Mouse (Mus musculus) MEL (cell line): Measurements from ENCODE around the gene Dapp1. TPM values are rescaled to one million over a fixed set of nuclear protein-coding genes. Genes with fewer than 3 reads are reported as not detected.
"Not testable (repeated sequence)": the region's sequence is repeated elsewhere in the genome, so short reads cannot be mapped to it uniquely, and the experiment has no call there.

Experiments used
- DNase-seq: peaks from one replicate; pipeline ENCODE4 v3.0.0; 2011; ENCODE audit warnings: low read depth, low spot score
- H3K27ac ChIP-seq: 2 replicates; pipeline ENCODE4 v1.5.1; 2012; ENCODE audit warnings: low read depth, mild to moderate bottlenecking, control low read depth, low read length, moderate library complexity; ENCODE audit not compliant: control insufficient read depth
- H3K27me3 ChIP-seq, 2 experiments: fragments of 150-350 bp in 1 of 2; sonication (generic) in 1 of 2; 2 replicates each; pipeline ENCODE4 v1.6.1; 2012; ENCODE audit warnings: low read length in 2 of 2, mild to moderate bottlenecking in 2 of 2, improper control_type of control experiment in 1 of 2, moderate library complexity in 1 of 2; ENCODE audit not compliant: insufficient read depth in 2 of 2, control insufficient read depth in 1 of 2
- H3K36me3 ChIP-seq, 2 experiments: 2 replicates each; pipeline ENCODE4 v1.6.1; 2012 to 2014; ENCODE audit warnings: low read length in 2 of 2, improper control_type of control experiment in 1 of 2, inconsistent platforms in 1 of 2, mild to moderate bottlenecking in 1 of 2; ENCODE audit not compliant: insufficient read depth in 2 of 2, control insufficient read depth in 1 of 2
- H3K4me1 ChIP-seq, 2 experiments: fragments of 150-350 bp in 1 of 2; sonication (generic) in 1 of 2; 2 replicates each; pipeline ENCODE4 v1.6.1; 2012; ENCODE audit warnings: low read length in 2 of 2, improper control_type of control experiment in 1 of 2, mild to moderate bottlenecking in 1 of 2; ENCODE audit not compliant: insufficient read depth in 2 of 2, control insufficient read depth in 1 of 2
- H3K4me3 ChIP-seq, 2 experiments: fragments of 150-350 bp in 1 of 2; sonication (generic) in 1 of 2; 2 replicates each; pipeline ENCODE4 v1.5.1; 2012; ENCODE audit warnings: low read depth in 2 of 2, low read length in 2 of 2, mild to moderate bottlenecking in 2 of 2, moderate library complexity in 2 of 2, control low read depth in 1 of 2, improper control_type of control experiment in 1 of 2; ENCODE audit not compliant: control insufficient read depth in 1 of 2, insufficient read depth in 1 of 2
- H3K79me2 ChIP-seq: 2 replicates; pipeline ENCODE4 v1.6.1; 2012; ENCODE audit warnings: mild to moderate bottlenecking, low read length, moderate library complexity; ENCODE audit not compliant: control insufficient read depth, poor library complexity, insufficient read depth
- H3K9ac ChIP-seq: 2 replicates; pipeline ENCODE4 v1.6.1; 2012; ENCODE audit warnings: low read depth, mild to moderate bottlenecking, control low read depth, low read length, moderate library complexity; ENCODE audit not compliant: control insufficient read depth, poor library complexity, severe bottlenecking
- H3K9me3 ChIP-seq: fragments of 150-350 bp; sonication (generic); replicated peaks from 2 replicates; pipeline ENCODE4 v1.6.1; 2012; ENCODE audit warnings: mild to moderate bottlenecking, low read length, improper control_type of control experiment, moderate library complexity; ENCODE audit not compliant: insufficient read depth
- CTCF ChIP-seq, 3 experiments: IDR thresholded peaks in 2 of 3; conservative IDR thresholded peaks in 1 of 3; 2 replicates each; pipeline ENCODE4 v1.5.1; 2011 to 2012; ENCODE audit warnings: low read length in 3 of 3, low read depth in 2 of 3, mild to moderate bottlenecking in 2 of 3, improper control_type of control experiment in 1 of 3, inconsistent platforms in 1 of 3, mixed read lengths in 1 of 3, moderate library complexity in 1 of 3; ENCODE audit not compliant: control insufficient read depth in 1 of 3, insufficient read depth in 1 of 3, poor library complexity in 1 of 3, severe bottlenecking in 1 of 3
- ELF1 ChIP-seq: IDR thresholded peaks from 2 replicates; pipeline ENCODE4 v1.6.1; 2014; ENCODE audit warnings: low read depth, mild to moderate bottlenecking, inconsistent platforms, low read length, improper control_type of control experiment, moderate library complexity
- EP300 ChIP-seq, 2 experiments: IDR thresholded peaks; 2 replicates each; pipeline ENCODE4 v1.6.1; 2011; ENCODE audit warnings: improper control_type of control experiment in 2 of 2, low read length in 2 of 2, low read depth in 1 of 2, mild to moderate bottlenecking in 1 of 2
- ETS1 ChIP-seq: IDR thresholded peaks from 2 replicates; pipeline ENCODE4 v1.6.1; 2012; ENCODE audit warnings: low read depth, mild to moderate bottlenecking, inconsistent platforms, low read length, improper control_type of control experiment, moderate library complexity
- GATA1 ChIP-seq: IDR thresholded peaks from 2 replicates; pipeline ENCODE4 v1.6.1; 2011; ENCODE audit warnings: low read depth, low read length, improper control_type of control experiment
- KAT2A ChIP-seq: conservative IDR thresholded peaks from 2 replicates; pipeline ENCODE4 v1.6.1; 2012; ENCODE audit warnings: low read depth, low read length, improper control_type of control experiment, inconsistent platforms
- MAFK ChIP-seq: IDR thresholded peaks from 2 replicates; pipeline ENCODE4 v1.6.1; 2011; ENCODE audit warnings: low read depth, mild to moderate bottlenecking, low read length, improper control_type of control experiment, borderline replicate concordance
- MAX ChIP-seq: IDR thresholded peaks from 2 replicates; pipeline ENCODE4 v1.6.1; 2011; ENCODE audit warnings: low read length, improper control_type of control experiment
- MEF2A ChIP-seq: IDR thresholded peaks from 2 replicates; pipeline ENCODE4 v1.6.1; 2014; ENCODE audit warnings: low read depth, mild to moderate bottlenecking, inconsistent platforms, low read length, improper control_type of control experiment; ENCODE audit not compliant: poor library complexity, insufficient replicate concordance, severe bottlenecking; ENCODE audit errors: extremely low read depth
- NRF1 ChIP-seq: IDR thresholded peaks from 2 replicates; pipeline ENCODE4 v1.6.1; 2014; ENCODE audit warnings: low read depth, mild to moderate bottlenecking, inconsistent platforms, low read length, improper control_type of control experiment, moderate library complexity; ENCODE audit not compliant: poor library complexity, insufficient read depth, severe bottlenecking
- POLR2AphosphoS2 ChIP-seq: IDR thresholded peaks from 2 replicates; pipeline ENCODE4 v1.6.1; 2011; ENCODE audit warnings: low read length, improper control_type of control experiment
- RAD21 ChIP-seq: IDR thresholded peaks from 2 replicates; pipeline ENCODE4 v1.6.1; 2011; ENCODE audit warnings: mild to moderate bottlenecking, low read depth, low read length, improper control_type of control experiment
- RCOR1 ChIP-seq: IDR thresholded peaks from 2 replicates; pipeline ENCODE4 v1.6.1; 2012; ENCODE audit warnings: low read depth, mild to moderate bottlenecking, inconsistent platforms, low read length, improper control_type of control experiment
- TBP ChIP-seq: IDR thresholded peaks from 2 replicates; pipeline ENCODE4 v1.8.0; 2011; ENCODE audit warnings: low read depth, low read length, improper control_type of control experiment
- TCF12 ChIP-seq: IDR thresholded peaks from 2 replicates; pipeline ENCODE4 v1.6.1; 2014; ENCODE audit warnings: low read depth, mild to moderate bottlenecking, inconsistent platforms, low read length, improper control_type of control experiment, moderate library complexity
- UBTF ChIP-seq: IDR thresholded peaks from 2 replicates; pipeline ENCODE4 v1.6.1; 2012; ENCODE audit warnings: low read depth, mild to moderate bottlenecking, inconsistent platforms, low read length, improper control_type of control experiment, moderate library complexity, borderline replicate concordance; ENCODE audit not compliant: insufficient read depth
- USF1 ChIP-seq: IDR thresholded peaks from 2 replicates; pipeline ENCODE4 v1.6.1; 2014; ENCODE audit warnings: low read depth, mild to moderate bottlenecking, inconsistent platforms, low read length, improper control_type of control experiment, moderate library complexity
- ZC3H11A ChIP-seq: IDR thresholded peaks from 2 replicates; pipeline ENCODE4 v1.6.1; 2012; ENCODE audit warnings: low read depth, mild to moderate bottlenecking, inconsistent platforms, low read length, improper control_type of control experiment
- ZKSCAN1 ChIP-seq: IDR thresholded peaks from 2 replicates; pipeline ENCODE4 v1.6.1; 2012; ENCODE audit warnings: low read depth, mild to moderate bottlenecking, inconsistent platforms, low read length, improper control_type of control experiment, moderate library complexity
- ZMIZ1 ChIP-seq: IDR thresholded peaks from 2 replicates; pipeline ENCODE4 v1.6.1; 2012; ENCODE audit warnings: low read depth, mild to moderate bottlenecking, inconsistent platforms, low read length, improper control_type of control experiment, moderate library complexity
- ZNF384 ChIP-seq: IDR thresholded peaks from 2 replicates; pipeline ENCODE4 v1.6.1; 2012; ENCODE audit warnings: low read depth, mild to moderate bottlenecking, inconsistent platforms, low read length, improper control_type of control experiment
- polyA plus RNA-seq, 2 experiments: library from polyadenylated mRNA; stranded (reverse) in 1 of 2; unstranded in 1 of 2; fragments of >175 nt in 1 of 2; fragments of >200 nt in 1 of 2; gene quantifications; 2 replicates each; pipeline versions ENCODE4 v1.2.1 to v1.2.4; 2012; ENCODE audit warnings: low replicate concordance in 2 of 2, low read depth in 1 of 2; ENCODE audit not compliant: insufficient read length in 2 of 2, insufficient read depth in 1 of 2, missing spikeins in 1 of 2
- total RNA-seq: library from RNA; depleted of rRNA; stranded (reverse); fragments of 300-350 nt; gene quantifications from 2 replicates; pipeline ENCODE4 v1.2.3, GENCODE M21; 2012

The Dapp1 gene
- total and polyA plus RNA-seq, 3 experiments, result 45.7 to 91.5 (median 67.3) TPM

GRCm38 (mm10) chr3:137951302-137951701 is 30.0 kb downstream of the Dapp1 start:
- 0 out of 2 replicates have a peak, but pooled peaks have one; percentile 12 for TF ChIP-seq MAFK
- TF ChIP-seq EP300 (IDR thresholded peaks at IDR 0.05; ENCODE audit: low read depth in 1 of 2, low read length in 2 of 2), result peak; percentile 29 to 38; a peak in 2 of 4 replicates
- TF ChIP-seq ZC3H11A, result 0 out of 2 replicates have a peak, but pooled peaks have one; percentile 12
- peak; percentile 69; the same call in 1 of the 2 replicates for TF ChIP-seq TBP
- TF ChIP-seq TCF12, result peak; percentile 21; the same call in 1 of the 2 replicates
- TF ChIP-seq POLR2AphosphoS2, result 0 out of 2 replicates have a peak, but pooled peaks have one; percentile 8
- TF ChIP-seq GATA1, result peak; percentile 62; the same call in 1 of the 2 replicates
- TF ChIP-seq RCOR1, result 0 out of 2 replicates have a peak, but pooled peaks have one; percentile 18
- peak; percentile 66; the same call in 1 of the 2 replicates for TF ChIP-seq ETS1
- TF ChIP-seq ZMIZ1, result 0 out of 2 replicates have a peak, but pooled peaks have one; percentile 42
- peak; percentile 26; the same call in 1 of the 2 replicates for TF ChIP-seq ELF1
- TF ChIP-seq CTCF (IDR thresholded peaks at IDR 0.05 in 2 of 3, conservative IDR thresholded peaks at IDR 0.05 in 1 of 3; ENCODE audit: control insufficient read depth in 1 of 3, insufficient read depth in 1 of 3, low read depth in 2 of 3, low read length in 3 of 3, poor library complexity in 1 of 3, severe bottlenecking in 1 of 3), result 0 out of 6 replicates have a peak, but pooled peaks of 1 of the 3 experiments have one; percentile 10
- Histone ChIP-seq H3K27ac (peak overlapping the region; percentile 90), H3K36me3 (peaks cover 7 to 85% of the 10 kb centered on the region in 2 experiments), H3K4me1 (peaks cover 42 to 77% of the 10 kb centered on the region in 2 experiments)
- H3K27me3 ChIP-seq, H3K9ac ChIP-seq, H3K9me3 ChIP-seq, H3K79me2 ChIP-seq, DNase-seq, H3K4me3 ChIP-seq: not testable (repeated sequence)

- Histone ChIP-seq H3K4me3 (no peak overlapping the region), H3K4me1 (peaks cover 39 to 71% of the 10 kb centered on the region in 2 experiments), H3K9me3 (no peaks in the 10 kb centered on the region), H3K27ac (peak overlapping the region; percentile 78), H3K27me3 (no peaks in the 10 kb centered on the region), H3K79me2 (peaks cover 4% of the 10 kb centered on the region), H3K36me3 (peaks cover 10 to 83% of the 10 kb centered on the region in 2 experiments), H3K9ac (peak overlapping the region; percentile 2; the same call in 1 of the 2 replicates)
- TF ChIP-seq UBTF (no peak), ZNF384 (no peak), MAX (no peak), GATA1 (no peak), RAD21 (no peak), ZKSCAN1 (no peak), NRF1 (no peak), USF1 (no peak), MEF2A (no peak), KAT2A (no peak)
- DNase-seq, result no peak
These were observed 31.0 kb downstream of the Dapp1 start for GRCm38 (mm10) chr3:137950191-137950885.
